Mouse (Mus musculus) urinary bladder, postnatal 10 days (tissue): ENCODE results near the gene Eif4g3.

ENCODE experiments used
- DNase-seq: peaks from one replicate; pipeline ENCODE4 v3.0.0; 2022; ENCODE audit warnings: low spot score

Eif4g3 gene

DNA sequence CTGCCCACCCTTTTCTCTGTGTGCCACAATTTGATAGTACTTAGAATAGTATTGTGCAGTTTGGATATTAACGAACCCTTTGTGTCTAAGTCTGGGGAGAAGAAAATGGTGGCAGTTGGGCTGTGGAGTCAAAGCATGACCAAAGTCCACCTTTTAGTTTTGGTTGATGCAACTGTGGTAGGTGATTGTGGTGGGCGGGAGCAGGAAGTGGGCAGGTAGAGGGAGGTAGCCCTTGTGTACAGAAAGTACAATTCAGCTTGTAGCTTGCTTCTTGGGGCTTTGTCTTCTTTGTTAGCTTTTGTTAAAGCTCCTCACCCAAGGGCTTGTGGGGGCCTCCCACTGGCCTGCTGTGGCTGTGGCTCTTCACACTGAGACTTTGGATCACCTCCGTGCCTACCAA lies 109.6 kb downstream of the Eif4g3 start:
- DNase-seq = no peak

DNA sequence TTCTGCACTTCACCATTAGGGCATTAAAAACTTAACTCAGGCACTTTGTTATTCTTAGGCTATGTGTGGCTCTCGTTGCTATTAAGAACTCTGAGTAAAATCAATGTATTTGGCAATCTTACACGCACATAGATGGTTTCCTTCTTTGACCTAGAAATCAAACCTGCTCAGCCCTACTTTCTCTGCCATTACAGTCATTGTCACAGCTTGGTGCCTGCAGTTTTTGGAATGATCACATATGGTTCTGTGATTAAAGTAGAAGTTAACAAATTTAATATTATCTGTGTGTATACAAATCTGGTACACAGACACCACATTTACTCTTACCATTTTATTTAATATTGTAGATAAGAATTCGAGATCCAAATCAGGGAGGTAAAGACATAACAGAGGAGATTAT lies 112.1 kb downstream of the Eif4g3 start:
- DNase-seq = no peak

DNA sequence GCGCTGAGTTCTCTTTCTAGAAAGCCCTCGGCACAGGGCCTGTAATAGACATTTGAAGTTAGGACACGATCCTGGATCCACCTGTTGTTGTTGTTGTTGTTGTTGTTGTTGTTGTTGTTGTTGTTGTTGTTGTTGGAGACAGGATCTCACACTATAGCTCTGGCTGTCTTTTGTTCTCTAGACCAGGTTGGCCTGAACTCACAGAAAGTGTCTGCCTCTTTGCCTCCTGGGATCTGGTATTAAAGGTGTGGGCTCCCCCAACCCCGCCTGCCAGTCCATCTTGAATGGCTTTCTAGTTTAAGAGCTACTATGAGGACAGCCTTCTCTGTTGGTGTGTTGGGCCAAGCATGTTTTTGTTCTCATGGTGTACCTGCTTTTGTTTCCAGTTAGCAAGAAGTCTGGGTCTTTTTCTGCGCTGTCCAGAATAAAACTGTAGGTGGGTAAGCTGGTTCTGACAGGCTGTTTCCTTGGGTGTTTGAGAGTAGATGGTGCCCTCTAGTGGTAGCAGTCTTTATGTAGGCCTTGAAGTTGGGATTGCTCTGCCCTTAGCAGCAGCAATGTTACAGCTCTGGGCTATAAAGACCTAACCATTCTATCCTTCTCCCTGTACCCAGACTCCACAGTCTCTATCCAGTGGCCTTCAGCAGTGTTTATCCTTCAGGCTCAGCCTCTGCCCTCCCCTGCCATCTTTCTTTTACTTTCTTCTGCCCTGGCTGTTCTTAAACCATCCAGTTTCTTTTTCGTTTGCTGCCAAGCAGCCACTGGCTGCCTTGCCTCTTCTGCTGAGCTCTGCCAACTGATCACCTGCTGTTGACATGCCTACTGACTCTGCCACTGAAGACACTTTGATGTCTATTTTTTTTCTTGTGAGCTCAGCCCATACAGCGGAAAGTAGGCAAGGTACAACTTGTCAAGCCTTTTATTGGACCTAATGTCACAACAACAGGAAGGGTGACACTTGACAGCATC lies 114.9 kb downstream of the Eif4g3 start:
- DNase-seq = no peak

DNA sequence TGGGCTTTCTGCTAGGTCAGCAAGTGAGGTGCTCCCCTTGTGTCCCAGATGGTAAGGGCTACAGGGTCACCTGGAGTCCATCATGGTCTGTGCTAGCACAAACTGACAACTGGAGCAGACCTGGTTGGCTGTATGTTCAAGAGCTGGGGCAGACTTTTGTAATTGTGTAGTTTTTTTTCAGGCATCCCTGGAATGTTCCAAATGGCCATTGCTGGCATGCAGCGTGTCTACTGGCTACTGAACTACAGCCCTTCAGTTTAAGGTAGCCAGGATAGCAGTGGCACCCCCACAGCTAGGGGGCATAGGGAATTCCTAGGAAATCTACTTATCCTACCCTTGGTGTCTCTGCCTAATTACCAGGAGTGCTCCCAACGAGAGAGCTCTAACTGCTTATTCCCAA lies 115.7 kb downstream of the Eif4g3 start:
- DNase-seq = no peak

DNA sequence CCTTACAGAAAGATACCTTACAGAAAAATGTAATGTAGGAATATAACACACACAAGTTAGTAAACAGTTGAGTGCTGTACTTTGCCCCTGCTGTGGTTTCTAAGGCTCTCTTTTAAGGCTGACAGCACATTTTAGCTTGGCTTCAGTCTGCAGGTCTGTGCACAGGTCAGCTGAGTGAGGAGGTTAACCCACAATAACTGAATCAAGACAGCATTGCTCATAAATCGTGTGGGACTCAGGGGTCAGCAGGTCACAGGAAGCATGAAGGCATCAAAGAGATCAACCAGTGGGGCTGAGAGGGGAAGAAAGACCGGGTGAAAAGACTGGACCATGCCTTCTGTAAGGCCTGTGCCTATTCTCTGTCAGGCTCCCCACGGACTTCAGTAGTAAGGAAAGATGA lies 116.5 kb downstream of the Eif4g3 start:
- no peak for DNase-seq

DNA sequence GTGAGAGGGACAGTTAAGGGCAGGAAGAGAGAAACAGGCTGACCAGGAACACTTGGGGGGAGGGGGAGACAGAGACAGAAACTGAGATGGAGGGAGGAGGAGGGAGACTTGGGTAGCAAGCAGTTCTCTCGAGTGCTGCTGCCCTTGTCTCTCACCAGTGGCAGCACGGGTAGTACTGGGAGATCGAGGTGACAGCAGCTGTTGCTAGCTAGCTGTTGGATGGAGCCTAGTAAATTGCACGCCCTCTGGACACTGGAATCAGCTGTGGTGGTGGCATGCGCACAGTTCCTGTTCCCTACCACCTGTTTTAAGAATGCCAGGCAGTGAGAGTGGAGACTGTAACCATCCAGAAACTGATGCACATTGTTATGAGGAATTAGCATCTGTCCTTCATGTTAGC lies 119.0 kb downstream of the Eif4g3 start:
- DNase-seq = no peak

DNA sequence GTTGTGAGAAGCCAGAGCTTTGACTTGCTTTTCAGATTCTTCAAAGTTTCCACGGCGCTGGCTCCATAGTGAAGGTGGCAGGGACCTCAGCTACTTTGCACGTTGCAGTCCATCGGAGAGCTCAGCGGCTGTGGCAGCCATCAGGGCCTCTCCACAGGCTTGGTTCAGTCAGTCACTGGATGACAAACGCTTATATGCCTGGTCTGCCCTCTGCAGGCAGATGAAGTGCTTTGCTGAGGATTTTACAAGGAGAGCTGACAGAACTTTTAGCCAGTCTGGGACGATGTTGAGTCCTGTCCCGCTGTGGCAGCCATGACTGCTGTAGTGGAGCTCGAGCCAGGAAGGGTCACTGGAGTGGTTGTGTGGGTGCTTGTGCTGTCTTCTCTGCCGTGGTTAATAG lies 126.9 kb downstream of the Eif4g3 start:
- DNase-seq = no peak

DNA sequence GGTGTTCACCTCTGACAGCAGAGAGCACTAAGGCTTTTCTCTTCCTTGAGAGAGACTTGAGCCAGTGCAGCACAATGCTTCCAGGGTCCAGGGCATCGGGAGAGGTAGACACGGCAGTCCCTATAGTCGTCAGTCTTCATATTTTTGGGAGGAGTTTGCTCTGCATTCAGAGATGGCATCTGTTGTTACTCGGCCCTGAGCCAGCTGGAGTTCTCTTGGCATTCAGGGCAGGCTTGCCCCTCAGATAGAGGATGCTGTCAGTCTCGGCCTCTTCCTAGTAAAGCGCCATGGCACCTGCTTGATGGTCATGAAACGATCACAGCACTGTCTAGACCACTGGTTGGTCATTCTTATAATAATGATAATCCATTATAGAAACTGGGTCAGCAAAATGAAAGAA lies 131.2 kb downstream of the Eif4g3 start:
- no peak for DNase-seq

DNA sequence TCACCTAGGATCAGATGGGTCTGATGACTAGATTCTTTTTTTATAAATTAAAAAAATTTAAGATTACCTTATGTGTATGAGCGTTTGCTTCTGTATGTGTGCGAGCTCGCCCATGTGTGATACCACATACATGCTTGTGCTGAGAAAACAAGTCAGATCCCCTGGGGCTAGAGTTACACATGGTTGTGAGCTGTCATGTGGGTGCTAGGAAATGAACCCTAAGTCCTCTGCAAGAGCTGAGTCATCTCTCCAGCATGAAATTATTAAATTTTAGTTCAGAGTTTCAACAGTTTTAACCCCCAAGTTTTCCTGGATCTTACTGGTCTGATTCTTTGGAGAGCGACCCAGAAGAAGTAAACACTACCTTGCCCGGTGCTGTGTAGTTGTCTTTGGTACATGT lies 134.5 kb downstream of the Eif4g3 start:
- DNase-seq = no peak

DNA sequence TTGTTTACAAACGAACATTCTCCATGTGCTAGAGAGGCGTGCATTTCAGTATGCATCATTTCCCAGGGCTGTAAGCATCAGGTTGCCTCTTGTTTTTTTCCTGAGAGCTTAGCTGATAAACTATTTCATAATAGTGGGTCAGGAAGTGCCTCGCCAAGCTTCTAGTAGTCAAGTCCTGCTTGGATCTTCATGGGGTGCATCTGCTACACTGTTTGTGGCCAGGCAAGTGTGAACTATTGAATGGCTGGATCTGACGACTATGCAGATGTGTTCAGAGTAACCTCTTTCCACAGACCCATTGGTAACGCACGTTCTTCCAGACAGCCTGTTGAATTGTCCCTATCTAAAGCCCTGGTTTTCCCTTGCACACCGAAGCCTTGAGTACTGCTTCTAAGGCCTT lies 135.0 kb downstream of the Eif4g3 start:
- no peak for DNase-seq

DNA sequence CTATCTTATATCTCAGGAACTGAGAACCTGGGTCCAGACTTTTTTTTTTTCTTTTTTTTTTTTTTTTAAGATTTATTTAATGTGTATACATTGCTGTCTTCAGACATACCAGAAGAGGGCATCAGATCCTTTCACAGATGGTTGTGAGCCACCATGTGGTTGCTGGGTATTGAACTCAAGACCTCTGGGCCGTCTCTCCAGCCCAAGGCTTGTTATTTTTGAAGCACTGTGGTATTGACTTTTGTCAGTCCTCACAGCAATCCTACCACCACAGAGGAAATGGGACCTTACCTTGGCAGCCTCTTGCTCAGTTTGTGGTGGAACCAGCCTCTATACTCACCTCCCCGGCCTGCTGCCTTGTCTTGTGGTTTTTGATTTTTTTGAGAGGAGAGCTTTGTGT lies 137.3 kb downstream of the Eif4g3 start:
- no peak for DNase-seq

DNA sequence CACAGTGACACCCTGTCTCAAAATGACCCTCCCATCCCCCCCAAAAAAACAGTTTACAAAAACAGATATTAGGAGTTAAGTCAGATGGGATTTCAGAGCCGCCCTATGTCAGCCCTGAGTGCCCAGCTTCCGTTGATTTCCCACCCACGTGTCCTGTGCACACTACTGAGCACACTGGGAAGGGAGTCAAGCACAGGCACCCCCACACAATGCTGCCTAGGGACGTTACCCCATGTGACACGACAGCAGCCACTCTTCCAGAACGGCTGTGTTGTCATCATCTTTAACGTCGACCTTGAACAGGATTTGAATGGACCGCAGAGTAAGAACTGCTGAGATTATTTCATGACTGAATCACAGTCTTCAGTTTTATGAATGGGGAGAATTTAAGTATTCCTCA lies 138.4 kb downstream of the Eif4g3 start:
- DNase-seq = no peak

DNA sequence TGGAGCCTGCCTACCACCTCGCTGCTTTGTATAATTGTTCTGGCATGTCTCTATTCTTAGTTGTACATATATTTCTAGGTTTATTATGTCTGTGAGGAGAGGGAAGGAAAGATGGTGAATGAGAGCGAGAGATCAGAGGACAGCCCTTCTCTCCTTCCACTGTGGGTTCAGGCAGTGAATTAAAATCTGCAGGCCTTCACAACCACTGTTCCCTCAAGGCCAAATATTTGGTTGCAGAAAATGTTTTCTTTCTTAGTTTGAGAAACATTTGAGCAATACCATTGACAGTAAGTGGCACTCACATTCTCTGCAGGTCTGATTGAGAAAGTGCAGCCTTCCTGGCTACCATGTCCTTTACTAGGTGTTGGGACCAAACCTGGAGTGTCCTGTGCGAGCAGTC lies 138.9 kb downstream of the Eif4g3 start:
- DNase-seq = no peak

DNA sequence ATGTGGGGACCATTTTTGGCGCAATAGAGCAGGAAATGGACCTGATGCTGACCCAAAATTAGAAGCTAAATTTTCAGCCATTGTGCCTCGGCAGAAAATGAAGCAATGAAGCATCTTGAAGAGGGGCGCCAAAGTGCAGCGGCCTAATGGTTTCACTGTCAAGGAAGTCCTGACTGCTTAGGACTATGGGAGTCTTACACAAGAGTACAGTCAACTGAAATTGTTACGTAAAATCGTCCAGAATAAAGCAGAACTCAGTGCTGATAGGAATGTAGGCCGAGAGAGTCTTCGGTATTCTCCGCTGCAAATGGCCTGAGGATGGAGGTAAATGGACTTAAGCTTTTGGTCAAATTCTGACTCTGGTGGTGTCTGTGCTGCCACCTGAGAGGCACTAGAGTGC lies 140.5 kb downstream of the Eif4g3 start:
- no peak for DNase-seq

DNA sequence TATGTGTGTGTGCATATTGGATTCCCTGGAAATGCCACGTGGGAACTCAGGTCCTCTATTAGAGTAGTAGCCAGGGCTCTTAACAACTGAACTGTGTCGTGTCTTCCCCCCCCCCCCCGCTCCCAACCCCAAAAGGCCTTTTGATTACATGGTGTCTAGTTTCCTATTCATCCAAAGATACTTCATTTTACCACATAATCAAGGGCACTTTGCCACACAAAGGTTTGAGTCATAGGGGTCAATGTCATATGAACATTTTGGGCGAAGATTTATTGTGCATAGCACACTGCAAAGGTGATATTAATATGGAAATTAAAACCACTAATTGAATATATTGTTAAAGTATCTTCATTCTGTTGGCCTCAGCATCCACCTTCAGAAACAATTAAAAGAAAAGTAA lies 144.5 kb downstream of the Eif4g3 start:
- DNase-seq = no peak

DNA sequence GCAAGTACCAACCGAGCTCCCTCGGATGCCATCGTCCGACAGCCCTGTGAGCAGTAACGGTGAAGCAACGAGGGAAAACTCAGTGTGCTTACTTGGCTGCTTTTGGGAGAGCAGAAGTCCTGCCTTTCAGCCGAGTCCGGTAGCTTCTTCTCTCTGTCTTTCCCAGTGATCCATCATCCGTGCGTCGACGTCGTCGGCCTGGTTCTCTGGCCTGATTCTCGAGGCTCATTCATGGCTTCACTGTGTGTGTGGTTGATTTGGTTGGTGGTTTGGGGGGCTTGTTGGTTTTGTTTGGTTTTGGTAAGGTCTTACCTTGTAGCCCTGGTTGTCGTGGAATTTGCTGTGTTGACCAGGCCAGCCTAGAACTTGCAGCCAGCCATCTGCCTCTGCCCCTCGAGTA lies 145.0 kb downstream of the Eif4g3 start:
- no peak for DNase-seq

DNA sequence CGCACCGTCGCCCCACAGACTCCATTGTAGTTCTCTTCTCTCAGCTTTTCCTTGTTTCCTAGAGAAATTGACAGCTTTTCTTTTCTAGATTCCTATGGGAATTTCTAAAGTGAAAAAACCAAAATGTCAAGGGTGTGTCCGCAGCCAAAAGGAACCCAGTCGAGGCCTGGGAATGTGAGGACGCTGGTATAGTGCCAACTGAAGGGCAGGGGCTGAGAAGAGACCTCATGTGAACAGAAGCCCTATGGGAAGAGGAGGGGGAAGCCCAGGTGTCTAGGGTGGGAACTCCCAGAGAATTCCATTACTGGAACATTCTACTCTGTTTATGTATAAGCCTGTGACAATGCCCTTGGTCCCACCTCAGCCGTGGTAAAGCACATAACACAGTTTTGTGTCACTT lies 145.4 kb downstream of the Eif4g3 start:
- DNase-seq = no peak

DNA sequence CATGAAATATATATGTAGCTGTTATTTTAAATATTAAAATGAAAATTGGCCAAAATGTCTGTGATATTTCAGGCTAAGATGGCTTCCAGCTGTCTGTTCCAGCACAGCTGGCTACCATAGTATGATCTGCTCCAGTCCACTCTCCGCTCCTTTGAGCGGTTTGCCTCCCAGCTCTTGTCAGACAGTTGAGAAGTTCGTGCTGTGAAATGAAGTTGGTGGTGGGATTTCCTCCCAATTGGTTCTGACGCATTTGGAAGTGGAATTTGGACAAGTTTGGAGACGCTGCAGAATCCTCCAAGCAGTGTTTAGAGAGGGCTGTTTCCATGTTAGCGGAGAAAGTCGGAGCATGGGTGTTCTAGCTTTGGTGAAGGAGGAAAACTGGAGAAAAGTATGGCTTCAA lies 148.5 kb downstream of the Eif4g3 start:
- no peak for DNase-seq

DNA sequence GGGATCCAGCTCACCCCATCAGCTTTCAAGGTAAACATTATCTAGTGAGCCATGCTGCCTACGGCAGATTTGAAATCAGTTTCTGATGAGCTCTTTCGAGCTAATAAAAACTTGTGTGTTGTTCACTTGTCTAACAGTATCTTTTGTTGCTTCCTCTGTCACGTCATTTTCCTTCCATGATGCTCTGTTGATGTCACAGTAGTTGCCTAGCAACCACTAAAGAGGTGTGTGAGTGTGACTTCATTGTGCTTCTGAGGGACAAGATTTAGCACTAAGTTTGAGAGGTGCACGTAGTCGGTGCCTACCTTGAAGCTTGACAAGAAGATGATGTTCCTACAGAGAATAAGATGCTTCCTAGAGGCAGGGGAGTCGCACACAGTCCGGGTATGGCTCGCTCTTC lies 154.4 kb downstream of the Eif4g3 start:
- no peak for DNase-seq

DNA sequence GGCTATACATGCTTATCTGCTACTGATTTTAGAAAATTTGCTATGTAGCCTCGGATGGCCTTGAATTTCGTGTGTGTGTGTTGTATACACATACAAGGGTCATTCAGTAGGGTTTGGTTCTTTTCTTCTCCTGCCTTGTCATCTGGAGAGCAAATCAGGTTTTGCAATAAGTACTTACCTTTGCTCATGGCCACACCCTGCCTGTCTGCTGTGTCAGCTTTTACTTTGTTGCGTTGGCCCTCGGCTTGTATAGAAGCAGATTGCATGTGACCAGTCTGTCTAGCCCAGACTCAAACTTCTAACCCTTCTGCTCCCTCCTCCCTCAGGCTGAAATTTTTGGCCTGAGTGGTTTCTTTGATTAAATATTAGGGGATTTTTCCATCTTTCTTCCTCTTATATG lies 157.2 kb downstream of the Eif4g3 start:
- DNase-seq = no peak

DNA sequence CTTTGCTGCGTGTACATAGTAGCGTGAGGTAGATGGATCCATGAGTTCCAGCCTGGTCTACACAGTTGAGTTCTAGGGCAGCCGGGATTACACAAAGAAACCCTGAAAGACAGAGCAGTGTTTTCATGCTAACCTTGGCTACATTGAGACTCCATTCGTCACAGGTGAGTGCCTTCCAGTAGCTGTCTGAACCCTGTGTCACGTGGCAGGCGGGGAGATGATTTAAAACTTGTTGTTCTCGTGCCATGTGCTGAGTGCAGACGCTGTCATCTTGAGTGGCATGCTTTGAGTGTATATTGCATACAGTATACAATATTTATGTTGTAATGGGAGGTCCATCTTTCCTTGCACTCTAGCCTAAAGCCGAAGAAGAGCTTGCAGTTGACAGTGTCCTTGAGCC lies 158.4 kb downstream of the Eif4g3 start:
- DNase-seq = no peak

DNA sequence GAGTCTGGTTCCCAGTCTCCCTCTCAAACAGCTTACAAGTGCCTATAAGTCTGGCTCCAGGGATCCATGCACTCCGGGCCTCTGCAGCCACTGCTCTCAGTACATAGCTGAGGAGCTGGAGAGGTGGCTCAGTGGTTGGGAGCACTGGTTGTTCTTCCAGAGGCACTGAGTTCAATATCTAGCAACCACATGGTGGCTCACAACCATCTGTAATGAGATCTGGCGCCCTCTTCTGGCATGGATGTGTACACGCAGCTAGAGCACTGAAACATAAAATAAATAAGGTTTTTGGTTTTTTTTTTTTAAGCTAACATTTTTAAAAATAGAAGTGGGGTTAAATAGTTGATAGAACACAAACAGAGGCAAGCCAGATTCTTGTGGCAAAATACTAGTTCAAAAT lies 161.2 kb downstream of the Eif4g3 start:
- DNase-seq = no peak

DNA sequence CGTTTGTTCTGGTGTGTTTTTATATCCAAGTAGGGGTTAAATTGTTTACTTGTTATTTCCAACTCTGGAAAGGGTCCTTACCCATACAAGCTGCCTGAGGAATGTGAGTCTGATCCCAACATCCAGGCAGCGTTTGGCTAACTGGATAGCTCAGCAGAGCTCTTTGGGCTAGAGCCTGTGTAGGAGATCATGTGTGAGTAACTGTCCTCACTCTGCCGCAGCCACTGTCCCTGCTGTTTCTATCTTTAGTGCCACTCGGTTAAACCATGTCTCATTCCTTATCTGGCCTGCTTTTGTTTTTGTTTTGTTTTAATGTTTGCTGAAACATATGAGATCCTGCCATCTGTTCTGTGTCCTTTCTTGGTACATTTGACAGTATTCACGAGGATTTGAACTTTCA lies 168.1 kb downstream of the Eif4g3 start:
- no peak for DNase-seq

DNA sequence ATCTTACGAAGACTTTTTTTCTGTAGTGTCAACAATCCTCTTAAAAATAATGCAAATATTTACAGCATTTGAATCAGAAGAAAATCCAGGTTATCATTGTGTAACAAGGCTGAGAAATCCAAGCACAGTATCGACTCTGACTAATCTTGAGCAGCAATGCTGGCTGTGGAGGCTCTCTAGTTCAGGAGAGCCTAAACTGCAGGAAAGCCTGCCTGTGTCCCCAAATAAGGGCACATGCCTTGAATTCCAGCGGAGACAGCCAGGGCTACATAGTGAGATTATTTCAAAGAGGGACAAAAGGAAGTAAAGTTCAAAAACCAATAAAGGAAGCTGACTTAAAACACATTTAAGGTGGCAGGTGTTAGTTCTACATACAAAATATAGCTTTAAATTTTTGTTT lies 168.7 kb downstream of the Eif4g3 start:
- DNase-seq = no peak
